Mouse (Mus musculus) lung, embryonic 15.5 days (tissue): ENCODE measurements around the gene Mtrex. TPM values are rescaled to one million over a fixed set of nuclear protein-coding genes. Genes with fewer than 3 reads are reported as not detected.

ENCODE experiments used
- ATAC-seq: fragments of 200-750 bp; cut with Nextera tagmentation; 2 replicates; pipeline ENCODE4 v1.8.0; 2017; ENCODE audit warnings: moderate number of reproducible peaks, borderline replicate concordance; ENCODE audit not compliant: low FRiP score, low TSS enrichment; ENCODE audit errors: extremely low read depth
- H3K27ac ChIP-seq: fragments of 300-500 bp; sonication (generic); 2 replicates; pipeline ENCODE4 v1.5.1; 2015; ENCODE audit warnings: moderate library complexity, mild to moderate bottlenecking, inconsistent platforms
- H3K27me3 ChIP-seq: fragments of 300-500 bp; sonication (generic); 2 replicates; pipeline ENCODE4 v1.6.1; 2015; ENCODE audit warnings: inconsistent platforms
- H3K36me3 ChIP-seq: fragments of 300-500 bp; sonication (generic); 2 replicates; pipeline ENCODE4 v1.6.1; 2015; ENCODE audit warnings: inconsistent platforms
- H3K4me1 ChIP-seq: fragments of 300-500 bp; sonication (generic); 2 replicates; pipeline ENCODE4 v1.6.1; 2015; ENCODE audit warnings: inconsistent platforms
- H3K4me2 ChIP-seq: fragments of 300-500 bp; sonication (generic); 2 replicates; pipeline ENCODE4 v1.6.1; 2015; ENCODE audit warnings: inconsistent platforms, mild to moderate bottlenecking, moderate library complexity
- H3K4me3 ChIP-seq: fragments of 300-500 bp; sonication (generic); 2 replicates; pipeline ENCODE4 v1.5.1; 2015; ENCODE audit warnings: mild to moderate bottlenecking, inconsistent platforms
- H3K9ac ChIP-seq: fragments of 300-500 bp; sonication (generic); 2 replicates; pipeline ENCODE4 v1.6.1; 2015; ENCODE audit warnings: inconsistent platforms
- H3K9me3 ChIP-seq: fragments of 300-500 bp; sonication (generic); 2 replicates; pipeline ENCODE4 v1.6.1; 2016; ENCODE audit warnings: inconsistent platforms
- WGBS: fragments of 180-500 bp; shearing (Covaris S2); methylation state at CpG from one replicate; pipeline ENCODE4 v1.1.7; 2015; 5-methylcytosine and 5-hydroxymethylcytosine counted together
- polyA plus RNA-seq: library from polyadenylated mRNA; unstranded; fragments of >200 nt; fragmentation: Nextera tagmentation; extraction: Ambion mirVana; gene quantifications from 2 replicates; pipeline ENCODE4 v1.2.1, GENCODE M21; 2015

Gene Mtrex
- polyA plus RNA-seq, result 63.6 and 70.5 TPM in 2 replicates

GRCm38 (mm10) chr13:112927287-112928001 is at the start of gene Mtrex, which contains the start of gene Dhx29:
Mtrex (minus strand) TSS chr13:112927398.
Dhx29 (plus strand) TSS chr13:112927454.
- H3K9ac ChIP-seq, result peak within 1 kb of the TSS; percentile 80
- peaks cover 13% of the 10 kb centered on the region; the same call in 1 of the 2 replicates for H3K36me3 ChIP-seq
- peak; percentile 98 for ATAC-seq
- H3K9me3 ChIP-seq, result no peaks in the 10 kb centered on the region
- peak within 1 kb of the TSS; percentile 84 for H3K4me3 ChIP-seq
- no peaks in the 10 kb centered on the region for H3K27me3 ChIP-seq
- H3K4me2 ChIP-seq, result peak within 1 kb of the TSS; percentile 77
- peaks cover 26% of the 10 kb centered on the region for H3K4me1 ChIP-seq
- peak within 1 kb of the TSS; percentile 93 for H3K27ac ChIP-seq
- WGBS, result 0% methylated on average over 57 of the region's 57 CpGs

- H3K27ac ChIP-seq, result no peak overlapping the region
- H3K4me1 ChIP-seq, result 0 out of 2 replicates have a peak, but pooled peaks cover 2% of the 10 kb centered on the region
- 32% methylated on average over 10 of the region's 10 CpGs for WGBS
- peaks cover 17% of the 10 kb centered on the region; the same call in 1 of the 2 replicates for H3K27me3 ChIP-seq
- H3K9me3 ChIP-seq, result no peaks in the 10 kb centered on the region
- H3K36me3 ChIP-seq, result no peaks in the 10 kb centered on the region
- ATAC-seq, result no peak
- no peak overlapping the region for H3K4me2 ChIP-seq
- H3K9ac ChIP-seq, result no peak overlapping the region
- H3K4me3 ChIP-seq, result no peak overlapping the region
Observed at GRCm38 (mm10) chr13:112976720-112977119, 49.5 kb upstream of the Mtrex start.

DNA sequence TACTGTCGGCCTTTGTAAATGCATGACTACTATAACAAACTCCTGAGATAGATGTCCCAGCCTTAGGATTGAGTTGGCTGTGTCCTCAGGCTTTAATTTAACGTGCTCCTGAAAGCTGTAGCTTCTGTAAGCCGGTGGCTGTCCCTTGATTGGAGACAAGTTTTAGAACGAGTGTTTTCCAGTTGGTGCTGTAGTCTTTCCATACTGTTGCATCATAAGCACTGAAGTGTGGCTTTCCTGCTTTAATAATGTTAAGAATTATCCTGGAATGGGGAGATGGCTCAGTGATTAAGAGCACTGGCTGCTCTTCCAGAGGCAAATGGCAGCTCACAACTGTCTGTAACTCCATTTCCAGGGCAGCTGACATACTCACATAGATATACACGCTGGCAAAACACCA is 40.1 kb upstream of the Mtrex start:
- H3K36me3 ChIP-seq, result peaks cover 36% of the 10 kb centered on the region
- no peak overlapping the region for H3K4me2 ChIP-seq
- WGBS, result 87% methylated on average over 5 of the region's 5 CpGs

DNA sequence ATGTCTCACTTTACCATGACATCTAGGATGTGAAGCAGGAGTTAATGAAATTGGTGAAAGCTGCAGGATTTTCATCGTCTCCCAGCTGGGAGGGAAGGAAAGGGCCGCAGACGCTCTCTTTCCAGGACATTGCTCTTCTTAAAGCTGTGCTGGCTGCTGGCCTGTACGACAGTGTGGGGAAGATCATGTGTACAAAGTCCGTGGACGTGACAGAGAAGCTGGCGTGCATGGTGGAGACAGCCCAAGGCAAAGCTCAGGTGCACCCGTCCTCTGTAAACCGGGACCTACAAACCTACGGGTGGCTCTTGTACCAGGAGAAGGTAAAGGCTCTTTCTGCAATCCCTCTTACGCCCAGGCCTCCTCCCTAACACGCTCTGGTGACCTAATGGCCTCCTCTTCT is 37.2 kb upstream of the Mtrex start:
- Histone ChIP-seq H3K36me3 (peaks cover 41% of the 10 kb centered on the region), H3K4me3 (no peak overlapping the region), H3K27ac (no peak overlapping the region), H3K9me3 (no peaks in the 10 kb centered on the region), H3K27me3 (no peaks in the 10 kb centered on the region), H3K9ac (no peak overlapping the region), H3K4me1 (no peaks in the 10 kb centered on the region), H3K4me2 (no peak overlapping the region)
- 86% methylated on average over 12 of the region's 12 CpGs for WGBS
- no peak for ATAC-seq

More for the DNA sequence above, 40.1 kb upstream of the Mtrex start:
- Histone ChIP-seq H3K27ac (no peak overlapping the region), H3K4me3 (no peak overlapping the region), H3K9ac (no peak overlapping the region), H3K27me3 (no peaks in the 10 kb centered on the region), H3K4me1 (no peaks in the 10 kb centered on the region), H3K9me3 (no peaks in the 10 kb centered on the region)
- no peak for ATAC-seq

DNA sequence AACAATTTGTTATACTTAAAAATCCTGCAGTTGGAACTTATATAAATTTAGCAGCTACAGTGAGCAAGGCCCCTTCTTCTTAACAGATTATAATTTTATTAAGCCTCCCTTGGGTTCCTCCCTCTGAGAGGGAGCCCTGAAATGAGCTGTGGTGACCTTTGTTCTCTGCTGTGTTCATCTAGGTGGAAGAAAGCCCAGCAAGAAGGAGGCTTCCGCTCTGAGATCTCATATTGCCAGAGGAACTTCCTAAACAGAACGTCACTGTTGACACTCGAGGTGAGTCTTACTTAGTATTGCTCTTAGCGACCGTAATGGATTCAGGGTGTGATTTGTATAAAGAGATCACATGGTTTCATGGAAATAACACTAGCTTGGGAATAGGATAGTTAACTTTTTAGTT is 35.9 kb upstream of the Mtrex start:
- H3K4me2 ChIP-seq, result no peak overlapping the region
- H3K27ac ChIP-seq, result no peak overlapping the region
- peaks cover 42% of the 10 kb centered on the region for H3K36me3 ChIP-seq
- ATAC-seq, result no peak
- no peak overlapping the region for H3K4me3 ChIP-seq
- no peak overlapping the region for H3K9ac ChIP-seq
- H3K27me3 ChIP-seq, result no peaks in the 10 kb centered on the region
- 84% methylated on average over 5 of the region's 5 CpGs for WGBS
- H3K9me3 ChIP-seq, result no peaks in the 10 kb centered on the region
- no peaks in the 10 kb centered on the region for H3K4me1 ChIP-seq

DNA sequence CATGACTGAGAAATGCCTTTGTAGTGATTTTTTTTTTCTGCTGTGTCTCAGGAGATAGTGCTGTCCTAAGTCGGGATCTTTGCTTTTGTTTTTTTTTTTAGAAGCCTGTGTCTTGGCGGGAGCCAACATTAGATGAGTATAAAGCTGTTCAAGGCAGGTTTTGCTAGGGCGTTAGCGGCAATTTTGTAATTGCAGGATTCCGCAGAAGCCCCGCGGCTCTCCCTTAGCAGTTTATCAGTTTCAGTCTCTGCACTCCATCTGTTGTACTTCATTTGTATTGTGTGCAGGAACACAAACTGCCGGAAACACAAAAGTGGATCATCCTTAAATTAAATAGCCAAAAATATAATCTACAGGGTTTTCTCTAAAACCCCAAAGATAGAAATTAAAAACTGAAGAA is 26.9 kb upstream of the Mtrex start:
- Histone ChIP-seq H3K27ac (no peak overlapping the region), H3K9me3 (no peaks in the 10 kb centered on the region), H3K4me2 (no peak overlapping the region), H3K27me3 (no peaks in the 10 kb centered on the region), H3K9ac (no peak overlapping the region), H3K4me1 (no peaks in the 10 kb centered on the region), H3K4me3 (no peak overlapping the region), H3K36me3 (peaks cover 49% of the 10 kb centered on the region)
- 92% methylated on average over 8 of the region's 8 CpGs for WGBS
- ATAC-seq, result no peak

DNA sequence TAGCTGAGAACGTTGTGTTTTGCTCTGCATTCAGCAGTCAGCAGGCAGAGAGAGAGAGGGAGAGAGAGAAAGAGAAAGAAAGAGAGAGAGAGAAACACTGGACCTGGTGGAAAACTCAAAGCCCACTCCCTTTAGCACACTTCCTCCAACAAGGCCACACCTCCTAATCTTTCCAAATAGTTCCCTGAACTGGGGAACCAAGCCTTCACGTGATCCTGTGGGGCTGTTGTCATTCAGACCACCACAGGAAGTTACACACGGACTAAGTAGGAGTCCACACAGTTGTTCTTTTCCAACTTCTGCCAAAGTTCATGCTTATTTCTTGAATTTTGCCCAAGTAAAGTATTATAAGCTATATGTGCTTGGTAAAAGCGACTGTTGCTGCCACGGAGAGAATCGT is 18.7 kb upstream of the Mtrex start:
- WGBS, result 86% methylated on average over 6 of the region's 6 CpGs
- Histone ChIP-seq H3K4me3 (no peak overlapping the region), H3K36me3 (peaks cover 56% of the 10 kb centered on the region), H3K9ac (no peak overlapping the region), H3K27ac (no peak overlapping the region), H3K4me2 (no peak overlapping the region), H3K27me3 (no peaks in the 10 kb centered on the region), H3K9me3 (no peaks in the 10 kb centered on the region), H3K4me1 (no peaks in the 10 kb centered on the region)
- no peak for ATAC-seq

GRCm38 (mm10) chr13:112945312-112945711 is 18.1 kb upstream of the Mtrex start:
- ATAC-seq, result no peak
- H3K27me3 ChIP-seq, result no peaks in the 10 kb centered on the region
- H3K9ac ChIP-seq, result no peak overlapping the region
- H3K4me2 ChIP-seq, result no peak overlapping the region
- no peaks in the 10 kb centered on the region for H3K4me1 ChIP-seq
- no peaks in the 10 kb centered on the region for H3K9me3 ChIP-seq
- H3K4me3 ChIP-seq, result no peak overlapping the region
- WGBS, result 87% methylated on average over 9 of the region's 9 CpGs
- H3K27ac ChIP-seq, result no peak overlapping the region
- peaks cover 54% of the 10 kb centered on the region for H3K36me3 ChIP-seq

GRCm38 (mm10) chr13:112941879-112942330 is 14.7 kb upstream of the Mtrex start:
- Histone ChIP-seq H3K27ac (no peak overlapping the region), H3K4me2 (no peak overlapping the region), H3K27me3 (no peaks in the 10 kb centered on the region), H3K9me3 (no peaks in the 10 kb centered on the region), H3K4me1 (no peaks in the 10 kb centered on the region), H3K4me3 (no peak overlapping the region), H3K36me3 (peaks cover 32% of the 10 kb centered on the region), H3K9ac (no peak overlapping the region)
- no peak for ATAC-seq
- WGBS, result 49% methylated on average over 15 of the region's 15 CpGs

GRCm38 (mm10) chr13:112938130-112938529 is 10.9 kb upstream of the Mtrex start:
- WGBS, result 79% methylated on average over 8 of the region's 8 CpGs
- ATAC-seq, result no peak

GRCm38 (mm10) chr13:112928038-112928668 is 955 bp upstream of the Mtrex start:
- Histone ChIP-seq H3K4me1 (peaks cover 26% of the 10 kb centered on the region), H3K9me3 (no peaks in the 10 kb centered on the region), H3K4me3 (peak overlapping the region; percentile 84), H3K9ac (peak overlapping the region; percentile 80), H3K27ac (peak overlapping the region; percentile 93), H3K4me2 (peak overlapping the region; percentile 77), H3K27me3 (no peaks in the 10 kb centered on the region), H3K36me3 (peaks cover 16% of the 10 kb centered on the region; the same call in 1 of the 2 replicates)
- ATAC-seq, result no peak
- WGBS, result 5% methylated on average over 8 of the region's 8 CpGs

More at GRCm38 (mm10) chr13:112938130-112938529, 10.9 kb upstream of the Mtrex start:
- no peaks in the 10 kb centered on the region for H3K27me3 ChIP-seq
- H3K4me3 ChIP-seq, result no peak overlapping the region
- H3K4me1 ChIP-seq, result no peaks in the 10 kb centered on the region
- peaks cover 23% of the 10 kb centered on the region for H3K36me3 ChIP-seq
- no peaks in the 10 kb centered on the region for H3K9me3 ChIP-seq
- H3K27ac ChIP-seq, result no peak overlapping the region
- no peak overlapping the region for H3K4me2 ChIP-seq
- no peak overlapping the region for H3K9ac ChIP-seq

DNA sequence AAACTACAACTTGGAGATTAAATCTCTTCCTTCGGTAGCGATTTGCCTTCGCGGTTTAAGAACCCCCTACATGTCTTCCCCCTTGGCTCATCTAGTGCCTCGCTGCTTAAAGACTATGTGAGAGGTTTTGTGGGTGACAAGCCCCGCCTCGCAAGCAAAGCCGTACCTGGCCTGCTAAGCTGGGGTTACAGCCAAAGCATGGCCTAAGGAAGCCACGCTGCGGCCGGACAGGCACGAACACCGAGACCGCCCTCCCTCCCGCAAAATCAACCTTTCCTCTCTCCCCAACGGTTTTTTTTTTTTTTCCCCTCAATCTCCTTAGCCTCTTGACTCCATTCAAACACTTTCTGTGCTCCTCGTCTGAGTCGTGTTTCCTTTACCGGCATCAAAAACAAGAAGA is 402 bp downstream of the Mtrex start:
- Histone ChIP-seq H3K36me3 (peaks cover 12% of the 10 kb centered on the region; the same call in 1 of the 2 replicates), H3K4me2 (peak overlapping the region; percentile 77), H3K27me3 (no peaks in the 10 kb centered on the region), H3K4me3 (peak overlapping the region; percentile 84), H3K9me3 (no peaks in the 10 kb centered on the region), H3K27ac (peak overlapping the region; percentile 93), H3K4me1 (peaks cover 26% of the 10 kb centered on the region), H3K9ac (peak overlapping the region; percentile 80)
- WGBS, result under 1% methylated on average over 19 of the region's 19 CpGs
- ATAC-seq, result no peak
